Mouse (Mus musculus) hindbrain, embryonic 11.5 days (tissue): ENCODE results near the gene Sdccag8. TPM values are rescaled to one million over a fixed set of nuclear protein-coding genes. Genes with fewer than 3 reads are reported as not detected.

Experiments
- ATAC-seq: fragments of 200-750 bp; cut with Nextera tagmentation; 2 replicates; pipeline ENCODE4 v1.8.0; 2017; ENCODE audit warnings: mild to moderate bottlenecking, moderate TSS enrichment, moderate library complexity; ENCODE audit not compliant: low FRiP score
- DNase-seq: peaks from one replicate; pipeline ENCODE4 v3.0.0-alpha.2; 2015; ENCODE audit warnings: low spot score
- H3K27ac ChIP-seq: fragments of 300-500 bp; sonication (generic); 2 replicates; pipeline ENCODE4 v1.5.1; 2014; ENCODE audit warnings: mild to moderate bottlenecking, low read depth, low read length
- H3K27me3 ChIP-seq: fragments of 300-500 bp; sonication (generic); 2 replicates; pipeline ENCODE4 v1.6.1; 2014; ENCODE audit warnings: mild to moderate bottlenecking, low read length, moderate library complexity, mixed read lengths; ENCODE audit not compliant: control insufficient read depth, insufficient read depth
- H3K36me3 ChIP-seq: fragments of 300-500 bp; sonication (generic); 2 replicates; pipeline ENCODE4 v1.6.1; 2014; ENCODE audit warnings: mild to moderate bottlenecking, low read length, moderate library complexity, mixed read lengths; ENCODE audit not compliant: control insufficient read depth, insufficient read depth
- H3K4me1 ChIP-seq: fragments of 300-500 bp; sonication (generic); replicated peaks from 2 replicates; pipeline ENCODE4 v1.6.1; 2014; ENCODE audit warnings: low read length, mixed read lengths; ENCODE audit not compliant: control insufficient read depth, insufficient read depth
- H3K4me2 ChIP-seq: fragments of 300-500 bp; sonication (generic); replicated peaks from 2 replicates; pipeline ENCODE4 v1.6.1; 2014; ENCODE audit warnings: mild to moderate bottlenecking, low read depth, low read length
- H3K4me3 ChIP-seq: fragments of 300-500 bp; sonication (generic); 2 replicates; pipeline ENCODE4 v1.5.1; 2014; ENCODE audit warnings: low read depth, low read length
- H3K9ac ChIP-seq: fragments of 300-500 bp; sonication (generic); 2 replicates; pipeline ENCODE4 v1.6.1; 2014; ENCODE audit warnings: low read depth, low read length
- H3K9me3 ChIP-seq: fragments of 300-500 bp; sonication (generic); 2 replicates; pipeline ENCODE4 v1.6.1; 2016; ENCODE audit warnings: low read length; ENCODE audit not compliant: control insufficient read depth
- WGBS: fragments of 180-500 bp; shearing (Covaris S2); extraction: QIAGEN DNeasy Blood & Tissue Kit; methylation state at CpG from one replicate; pipeline ENCODE4 v1.1.7; 2014; 5-methylcytosine and 5-hydroxymethylcytosine counted together
- polyA plus RNA-seq: library from polyadenylated mRNA; unstranded; fragments of >200 nt; fragmentation: Nextera tagmentation; extraction: Ambion mirVana; gene quantifications from 2 replicates; pipeline ENCODE4 v1.2.1, GENCODE M21; 2014

Sdccag8 gene
- polyA plus RNA-seq, 1 experiment from 2014 or later, result 23.9 TPM

DNA sequence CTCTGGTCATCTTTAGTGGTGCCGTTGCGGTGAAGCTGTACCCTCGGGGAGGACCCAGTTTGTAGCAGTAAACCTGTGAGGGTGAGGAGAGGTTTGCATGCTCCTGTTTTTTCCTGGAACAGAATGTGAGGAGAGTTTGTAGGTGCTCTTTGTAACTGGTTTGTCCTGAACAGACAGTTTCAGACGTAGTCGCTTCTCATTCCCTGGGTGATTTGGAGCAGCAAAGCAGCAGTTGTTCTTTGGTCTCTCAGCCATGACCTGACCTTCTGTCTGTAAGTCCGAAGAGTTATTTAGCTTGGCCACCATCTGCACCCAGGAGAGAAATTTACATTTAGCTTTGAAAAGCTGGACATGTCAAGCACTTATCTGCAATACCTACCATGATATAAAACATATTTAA, 65.2 kb downstream of the Sdccag8 start:
- peak; percentile 45; the same call in 1 of the 2 replicates for ATAC-seq
- WGBS, result 24% methylated on average over 6 of the region's 6 CpGs
- Histone ChIP-seq H3K4me2 (no peak overlapping the region), H3K9me3 (no peaks in the 10 kb centered on the region), H3K36me3 (no peaks in the 10 kb centered on the region), H3K27me3 (no peaks in the 10 kb centered on the region), H3K4me3 (no peak overlapping the region), H3K9ac (no peak overlapping the region), H3K27ac (peak overlapping the region; percentile 82), H3K4me1 (peaks cover 3% of the 10 kb centered on the region)
- DNase-seq, result peak; percentile 39

DNA sequence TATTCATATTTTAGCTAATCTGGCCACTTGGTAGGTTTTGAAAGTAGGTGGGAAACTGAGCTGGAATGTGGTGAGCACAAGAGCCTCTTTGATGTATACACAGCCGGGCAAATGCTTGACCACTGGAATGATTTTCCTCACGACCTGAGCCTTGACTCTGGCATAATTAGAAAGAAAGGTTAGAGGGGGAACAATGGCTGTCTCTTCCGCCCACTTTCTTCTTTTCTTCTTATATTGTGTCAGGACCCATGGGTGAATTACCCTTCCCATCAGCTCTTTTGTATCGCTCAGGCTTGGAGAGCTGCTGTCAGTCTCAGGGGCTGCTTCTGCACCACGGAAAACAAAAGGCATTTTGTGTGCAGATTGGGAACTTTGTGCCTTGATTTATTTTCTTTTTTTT, 65.6 kb downstream of the Sdccag8 start:
- WGBS, result 12% methylated on average over 5 of the region's 5 CpGs
- DNase-seq (peak; percentile 57), ATAC-seq (peak; percentile 81)
- no peaks in the 10 kb centered on the region for H3K27me3 ChIP-seq
- no peaks in the 10 kb centered on the region for H3K36me3 ChIP-seq
- peaks cover 3% of the 10 kb centered on the region for H3K4me1 ChIP-seq
- no peak overlapping the region for H3K4me2 ChIP-seq
- no peak overlapping the region for H3K4me3 ChIP-seq
- no peak overlapping the region for H3K9ac ChIP-seq
- H3K27ac ChIP-seq, result peak overlapping the region; percentile 82; the same call in 1 of the 2 replicates
- no peaks in the 10 kb centered on the region for H3K9me3 ChIP-seq

DNA sequence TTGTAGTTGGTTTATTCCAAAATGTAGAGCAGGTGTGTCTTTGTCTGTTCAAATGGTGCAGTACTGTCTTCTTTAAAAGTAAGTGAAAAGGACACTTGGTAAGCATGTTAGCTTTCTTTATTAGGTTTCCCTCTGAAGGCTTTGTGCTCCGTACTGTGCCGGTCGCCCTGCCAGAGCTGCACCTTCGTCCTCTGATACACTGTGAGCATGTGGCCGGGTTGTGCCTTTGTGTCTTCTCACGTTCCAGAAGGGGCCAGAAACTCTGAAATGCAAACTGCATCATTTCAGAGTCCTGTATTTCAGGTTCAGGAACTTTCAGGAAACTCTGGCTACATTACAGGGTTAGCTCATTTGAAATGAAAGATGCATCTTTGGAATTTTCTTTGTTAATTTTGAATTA, 66.5 kb downstream of the Sdccag8 start:
- Histone ChIP-seq H3K4me1 (peaks cover 3% of the 10 kb centered on the region), H3K27me3 (no peaks in the 10 kb centered on the region), H3K9ac (no peak overlapping the region), H3K4me2 (no peak overlapping the region), H3K36me3 (no peaks in the 10 kb centered on the region), H3K4me3 (no peak overlapping the region), H3K27ac (0 out of 2 replicates have a peak overlapping the region, but pooled peaks have one; percentile 43), H3K9me3 (no peaks in the 10 kb centered on the region)
- ATAC-seq (0 out of 2 replicates have a peak, but pooled peaks have one; percentile 48), DNase-seq (peak; percentile 31)
- 24% methylated on average over 6 of the region's 6 CpGs for WGBS

DNA sequence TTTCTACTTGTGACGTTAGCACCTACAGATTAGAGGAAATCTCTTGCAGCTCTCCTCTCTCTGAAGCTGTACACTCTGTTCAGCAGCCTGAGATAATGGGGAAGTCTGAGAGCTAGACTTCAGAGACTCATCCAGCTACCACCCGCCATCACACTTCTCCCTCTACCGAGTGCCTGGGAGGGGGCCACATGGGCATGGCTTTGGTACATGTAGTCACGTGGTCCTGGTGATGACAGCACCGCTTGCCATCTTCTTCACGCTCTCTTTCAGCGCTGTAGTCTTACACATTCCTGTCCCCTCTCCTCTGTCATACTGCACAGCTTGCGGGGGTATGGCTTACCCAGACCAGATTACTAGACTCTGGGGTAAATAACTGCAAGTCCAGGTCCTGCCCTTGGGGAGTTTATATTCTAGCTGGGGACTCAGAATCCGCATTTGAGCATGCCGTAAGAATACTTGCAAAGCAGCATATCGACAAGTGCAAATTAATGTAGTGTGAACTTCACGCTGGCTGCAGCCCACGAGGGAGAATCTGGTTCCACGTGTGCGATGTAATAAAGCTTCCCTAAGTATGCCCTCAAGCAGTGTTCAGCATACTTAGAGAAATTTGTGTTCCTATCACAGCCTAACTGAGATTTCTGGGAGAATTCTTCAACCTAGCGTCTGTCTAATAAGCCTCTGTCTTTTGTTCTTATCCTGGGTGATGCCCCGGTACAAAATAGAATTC, 70.9 kb downstream of the Sdccag8 start:
- no peak overlapping the region for H3K4me2 ChIP-seq
- H3K9me3 ChIP-seq, result no peaks in the 10 kb centered on the region
- WGBS, result 78% methylated on average over 17 of the region's 17 CpGs
- no peaks in the 10 kb centered on the region for H3K4me1 ChIP-seq
- no peaks in the 10 kb centered on the region for H3K36me3 ChIP-seq
- DNase-seq (no peak), ATAC-seq (no peak)
- no peak overlapping the region for H3K4me3 ChIP-seq
- no peak overlapping the region for H3K27ac ChIP-seq
- no peaks in the 10 kb centered on the region for H3K27me3 ChIP-seq
- H3K9ac ChIP-seq, result no peak overlapping the region

DNA sequence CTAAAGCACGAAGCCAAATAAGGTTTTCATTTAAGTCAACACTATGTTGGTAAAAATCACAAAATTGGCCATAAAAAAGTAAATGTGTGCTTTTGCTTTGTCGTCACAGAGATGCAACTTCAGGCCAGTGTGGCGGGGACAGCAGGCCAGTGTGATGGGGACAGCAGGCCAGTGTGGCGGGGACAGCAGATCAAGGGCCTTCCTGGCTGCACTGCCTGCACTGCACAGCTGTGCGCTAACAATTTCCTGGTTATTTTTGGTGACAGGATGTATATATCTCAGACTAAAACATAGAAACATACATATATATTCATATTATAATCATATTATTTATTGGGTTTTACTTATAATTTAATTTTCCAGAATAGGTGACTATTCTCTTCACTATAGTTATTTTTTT, 71.5 kb downstream of the Sdccag8 start:
- H3K4me2 ChIP-seq, result no peak overlapping the region
- ATAC-seq (no peak), DNase-seq (no peak)
- 92% methylated on average over 5 of the region's 5 CpGs for WGBS
- no peaks in the 10 kb centered on the region for H3K9me3 ChIP-seq
- H3K4me3 ChIP-seq, result no peak overlapping the region
- H3K27ac ChIP-seq, result no peak overlapping the region
- H3K4me1 ChIP-seq, result no peaks in the 10 kb centered on the region
- no peaks in the 10 kb centered on the region for H3K36me3 ChIP-seq
- H3K27me3 ChIP-seq, result no peaks in the 10 kb centered on the region
- no peak overlapping the region for H3K9ac ChIP-seq

DNA sequence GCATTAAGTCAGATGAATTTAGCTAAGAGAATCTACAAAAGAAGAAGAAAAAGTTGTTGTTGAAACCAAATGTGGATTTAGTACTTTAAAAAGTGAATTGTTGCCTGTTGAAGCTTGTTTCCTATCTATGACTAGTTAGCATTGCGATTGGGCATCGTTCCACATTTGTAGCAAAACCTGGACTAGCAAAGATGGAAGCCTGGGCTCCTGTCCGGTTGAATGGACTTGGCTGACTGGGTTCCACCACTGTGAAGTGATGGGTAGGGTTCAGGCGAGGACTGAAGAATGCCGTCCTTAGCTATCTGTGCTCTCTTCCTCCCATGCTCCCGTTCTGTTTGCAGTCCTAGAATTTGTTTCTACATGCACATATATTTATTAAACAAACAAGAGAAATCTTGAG, 89.3 kb downstream of the Sdccag8 start:
- no peak for DNase-seq
- Histone ChIP-seq H3K4me1 (no peaks in the 10 kb centered on the region), H3K4me3 (no peak overlapping the region), H3K27me3 (no peaks in the 10 kb centered on the region), H3K27ac (no peak overlapping the region), H3K36me3 (no peaks in the 10 kb centered on the region), H3K9me3 (no peaks in the 10 kb centered on the region), H3K9ac (no peak overlapping the region), H3K4me2 (no peak overlapping the region)
- no peak for ATAC-seq
- 92% methylated on average over 6 of the region's 6 CpGs for WGBS

DNA sequence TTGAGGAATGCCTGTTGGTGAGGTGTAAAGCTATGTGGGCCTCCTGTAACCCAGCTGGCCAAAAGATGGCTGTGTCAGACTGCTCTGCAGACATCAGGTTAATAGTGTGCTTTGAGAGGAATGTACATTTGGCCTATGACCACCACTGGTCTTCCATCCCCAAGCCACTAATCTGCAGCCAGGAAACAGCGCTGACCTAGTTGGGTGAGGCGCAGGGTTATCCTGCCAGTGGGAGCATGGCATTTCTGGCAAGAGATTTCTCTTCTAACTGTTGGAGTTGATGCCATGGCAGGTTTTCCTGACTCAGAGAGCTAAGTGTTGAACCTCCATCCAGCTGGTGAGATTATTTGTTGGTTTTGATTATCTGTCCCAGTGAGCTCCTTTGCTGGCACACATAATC, 101.5 kb downstream of the Sdccag8 start:
- H3K27ac ChIP-seq, result no peak overlapping the region
- 100% methylated on average over 2 of the region's 2 CpGs for WGBS
- H3K27me3 ChIP-seq, result no peaks in the 10 kb centered on the region
- no peaks in the 10 kb centered on the region for H3K4me1 ChIP-seq
- H3K36me3 ChIP-seq, result no peaks in the 10 kb centered on the region
- DNase-seq (no peak), ATAC-seq (no peak)
- no peaks in the 10 kb centered on the region for H3K9me3 ChIP-seq
- no peak overlapping the region for H3K4me3 ChIP-seq
- no peak overlapping the region for H3K9ac ChIP-seq
- H3K4me2 ChIP-seq, result no peak overlapping the region

DNA sequence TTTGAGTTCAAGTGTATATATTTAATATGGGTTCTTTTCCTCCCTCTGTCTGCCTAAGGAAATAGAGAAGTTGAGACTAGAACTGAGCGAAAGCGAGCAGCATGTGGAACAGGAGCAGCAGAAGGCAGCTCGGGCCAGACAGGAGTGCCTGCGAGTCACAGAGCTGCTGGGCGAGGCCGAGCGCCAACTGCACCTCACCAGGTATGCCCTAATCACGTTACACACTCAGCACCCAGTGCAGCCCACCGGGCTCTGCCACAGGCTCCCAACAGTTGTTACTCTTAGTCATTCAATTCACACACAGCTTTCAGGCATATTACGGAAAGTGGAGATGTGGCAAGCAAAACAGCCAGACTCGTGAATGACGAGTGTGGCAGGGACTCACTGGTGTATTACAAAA, 105.0 kb downstream of the Sdccag8 start:
- WGBS, result 91% methylated on average over 12 of the region's 12 CpGs
- DNase-seq (no peak), ATAC-seq (no peak)
- Histone ChIP-seq H3K27ac (no peak overlapping the region), H3K9ac (no peak overlapping the region), H3K4me2 (no peak overlapping the region), H3K4me1 (0 out of 2 replicates have a peak, but pooled peaks cover 2% of the 10 kb centered on the region), H3K36me3 (no peaks in the 10 kb centered on the region), H3K27me3 (no peaks in the 10 kb centered on the region), H3K9me3 (no peaks in the 10 kb centered on the region), H3K4me3 (no peak overlapping the region)

DNA sequence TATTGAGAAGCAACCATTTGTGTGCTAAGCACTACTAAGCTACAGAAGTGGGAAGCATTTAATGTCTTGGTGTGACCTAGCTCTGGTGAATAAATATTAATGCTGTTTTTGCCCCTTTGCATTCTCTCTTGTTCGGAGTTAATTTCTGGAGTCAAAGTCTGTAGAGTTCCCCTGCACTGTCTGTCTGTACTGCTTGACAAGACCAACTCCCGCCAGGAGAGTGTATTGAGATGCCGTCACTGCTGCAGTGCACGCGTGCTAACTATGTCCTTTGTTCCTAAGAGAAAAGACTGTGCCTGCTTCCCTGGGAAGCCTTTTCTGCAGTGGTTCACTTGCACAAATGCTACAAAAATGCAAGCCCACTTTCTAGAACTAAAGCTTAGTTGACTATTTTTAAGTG, 108.4 kb downstream of the Sdccag8 start:
- Histone ChIP-seq H3K4me1 (0 out of 2 replicates have a peak, but pooled peaks cover 2% of the 10 kb centered on the region), H3K9ac (no peak overlapping the region), H3K9me3 (no peaks in the 10 kb centered on the region), H3K4me2 (no peak overlapping the region), H3K36me3 (no peaks in the 10 kb centered on the region), H3K27me3 (no peaks in the 10 kb centered on the region), H3K4me3 (no peak overlapping the region), H3K27ac (peak overlapping the region; percentile 53; the same call in 1 of the 2 replicates)
- peak; percentile 81; the same call in 1 of the 2 replicates for ATAC-seq
- whole genome bisulfite sequencing, result 28% methylated on average over 5 of the region's 5 CpGs
- DNase-seq, result peak; percentile 54
